Mouse (Mus musculus) megakaryocyte-erythroid progenitor cell, adult 5 weeks (primary cell): ENCODE results near the gene Sp4. TPM values are rescaled to one million over a fixed set of nuclear protein-coding genes. Genes with fewer than 3 reads are reported as not detected.

ENCODE experiments used
- polyA plus RNA-seq: library from polyadenylated mRNA; stranded (reverse); fragments of >175 nt; gene quantifications from 2 replicates; pipeline ENCODE4 v1.2.3, GENCODE M21; 2012

Sp4 gene
- polyA plus RNA-seq = 17.0 and 19.3 TPM in 2 replicates

DNA sequence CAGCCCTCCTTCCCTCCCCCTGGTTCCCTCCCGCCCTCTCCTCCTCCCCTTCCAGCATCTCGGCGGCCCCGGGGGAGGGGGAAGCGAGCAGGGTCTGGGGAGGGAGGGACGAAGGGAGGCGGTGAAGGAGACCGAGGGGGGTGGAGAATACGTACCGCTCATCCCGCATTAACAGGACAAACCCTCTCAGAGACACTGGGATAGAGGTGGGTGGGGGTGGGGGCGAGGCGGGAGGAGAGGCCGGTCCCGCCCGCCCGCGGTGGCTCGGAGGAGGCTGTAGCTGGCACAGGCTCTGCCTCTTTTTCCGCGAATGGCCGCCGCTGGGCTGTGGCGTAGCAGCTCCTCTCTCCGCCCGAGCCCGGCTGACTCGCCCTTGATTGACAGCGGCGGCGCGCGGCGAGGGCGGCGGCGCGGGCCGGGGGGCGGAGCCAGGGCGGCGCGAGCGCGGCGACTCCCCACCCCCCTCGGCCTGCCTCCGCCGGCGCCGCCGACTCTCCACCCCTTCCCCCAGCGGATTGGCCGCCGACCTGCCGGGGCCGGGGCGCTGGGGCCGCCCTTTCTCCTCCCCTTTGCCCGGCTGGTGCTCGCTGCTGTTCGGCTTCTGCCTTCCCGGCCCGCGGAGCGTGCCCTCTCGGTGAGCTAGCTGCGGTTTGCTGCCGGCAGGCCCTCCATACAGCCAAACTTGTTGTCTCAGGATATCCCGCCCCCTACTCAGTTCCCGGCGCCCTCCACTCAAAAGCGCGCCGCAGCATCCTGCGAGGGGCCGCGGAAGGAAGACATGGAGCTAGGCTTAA is at the start of gene Sp4:
Sp4 (minus strand) TSS at position 369 of the 794 bp plus-strand sequence.

GRCm38 (mm10) chr12:118198386-118199093 is 102.7 kb downstream of the Sp4 start, which contains the start of gene Dnah11:
Dnah11 (minus strand) TSS chr12:118199043.

Other genes with a start within 250 kb of the Sp4 start
- 0.01 TPM in 1 of 2 replicates, not detected in the other for gene Dnah11, start 102.4 kb downstream of the Sp4 start, polyA plus RNA-seq